Mouse (Mus musculus) hindbrain, embryonic 11.5 days (tissue): ENCODE measurements around the gene Emc7. TPM values are rescaled to one million over a fixed set of nuclear protein-coding genes. Genes with fewer than 3 reads are reported as not detected.
A peak's percentile ranks its signal among the peaks of the same experiment; 100 is the strongest.

Source experiments
- ATAC-seq: fragments of 200-750 bp; cut with Nextera tagmentation; 2 replicates; pipeline ENCODE4 v1.8.0; 2017; ENCODE audit warnings: mild to moderate bottlenecking, moderate TSS enrichment, moderate library complexity; ENCODE audit not compliant: low FRiP score
- DNase-seq: peaks from one replicate; pipeline ENCODE4 v3.0.0-alpha.2; 2015; ENCODE audit warnings: low spot score
- H3K27ac ChIP-seq: fragments of 300-500 bp; sonication (generic); 2 replicates; pipeline ENCODE4 v1.5.1; 2014; ENCODE audit warnings: mild to moderate bottlenecking, low read depth, low read length
- H3K27me3 ChIP-seq: fragments of 300-500 bp; sonication (generic); 2 replicates; pipeline ENCODE4 v1.6.1; 2014; ENCODE audit warnings: mild to moderate bottlenecking, low read length, moderate library complexity, mixed read lengths; ENCODE audit not compliant: control insufficient read depth, insufficient read depth
- H3K36me3 ChIP-seq: fragments of 300-500 bp; sonication (generic); 2 replicates; pipeline ENCODE4 v1.6.1; 2014; ENCODE audit warnings: mild to moderate bottlenecking, low read length, moderate library complexity, mixed read lengths; ENCODE audit not compliant: control insufficient read depth, insufficient read depth
- H3K4me1 ChIP-seq: fragments of 300-500 bp; sonication (generic); replicated peaks from 2 replicates; pipeline ENCODE4 v1.6.1; 2014; ENCODE audit warnings: low read length, mixed read lengths; ENCODE audit not compliant: control insufficient read depth, insufficient read depth
- H3K4me2 ChIP-seq: fragments of 300-500 bp; sonication (generic); replicated peaks from 2 replicates; pipeline ENCODE4 v1.6.1; 2014; ENCODE audit warnings: mild to moderate bottlenecking, low read depth, low read length
- H3K4me3 ChIP-seq: fragments of 300-500 bp; sonication (generic); 2 replicates; pipeline ENCODE4 v1.5.1; 2014; ENCODE audit warnings: low read depth, low read length
- H3K9ac ChIP-seq: fragments of 300-500 bp; sonication (generic); 2 replicates; pipeline ENCODE4 v1.6.1; 2014; ENCODE audit warnings: low read depth, low read length
- H3K9me3 ChIP-seq: fragments of 300-500 bp; sonication (generic); 2 replicates; pipeline ENCODE4 v1.6.1; 2016; ENCODE audit warnings: low read length; ENCODE audit not compliant: control insufficient read depth
- WGBS: fragments of 180-500 bp; shearing (Covaris S2); extraction: QIAGEN DNeasy Blood & Tissue Kit; methylation state at CpG from one replicate; pipeline ENCODE4 v1.1.7; 2014; 5-methylcytosine and 5-hydroxymethylcytosine counted together
- polyA plus RNA-seq: library from polyadenylated mRNA; unstranded; fragments of >200 nt; fragmentation: Nextera tagmentation; extraction: Ambion mirVana; gene quantifications from 2 replicates; pipeline ENCODE4 v1.2.1, GENCODE M21; 2014

Emc7 gene
- polyA plus RNA-seq, 1 experiment from 2014 or later: 13.0 TPM

DNA sequence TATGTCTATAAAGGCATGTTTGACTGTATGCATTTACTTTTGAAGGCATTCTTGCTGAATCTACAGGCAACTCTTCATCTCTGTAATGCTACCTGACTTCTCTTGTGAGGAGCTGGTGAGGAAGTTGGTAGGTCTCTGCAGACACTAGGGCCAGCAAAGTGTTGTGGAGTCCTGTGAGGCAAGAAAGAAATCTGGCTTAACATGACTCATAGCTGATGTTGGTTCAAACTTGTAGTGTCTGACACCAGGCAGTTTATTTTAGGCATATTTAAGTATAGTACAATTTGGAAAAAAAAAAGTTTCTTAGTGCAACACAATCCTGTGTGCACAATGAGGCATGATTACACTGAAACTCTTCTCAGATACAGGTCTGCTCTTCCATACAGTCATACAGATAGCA, 14.7 kb downstream of the Emc7 start:
- ATAC-seq (no peak), DNase-seq (no peak)
- no peak overlapping the region for H3K9ac ChIP-seq
- H3K4me3 ChIP-seq: no peak overlapping the region
- H3K27ac ChIP-seq: no peak overlapping the region
- H3K27me3 ChIP-seq: no peaks in the 10 kb centered on the region
- peaks cover 3% of the 10 kb centered on the region; the same call in 1 of the 2 replicates for H3K36me3 ChIP-seq
- H3K4me2 ChIP-seq: no peak overlapping the region
- no peaks in the 10 kb centered on the region for H3K4me1 ChIP-seq
- H3K9me3 ChIP-seq: no peaks in the 10 kb centered on the region

DNA sequence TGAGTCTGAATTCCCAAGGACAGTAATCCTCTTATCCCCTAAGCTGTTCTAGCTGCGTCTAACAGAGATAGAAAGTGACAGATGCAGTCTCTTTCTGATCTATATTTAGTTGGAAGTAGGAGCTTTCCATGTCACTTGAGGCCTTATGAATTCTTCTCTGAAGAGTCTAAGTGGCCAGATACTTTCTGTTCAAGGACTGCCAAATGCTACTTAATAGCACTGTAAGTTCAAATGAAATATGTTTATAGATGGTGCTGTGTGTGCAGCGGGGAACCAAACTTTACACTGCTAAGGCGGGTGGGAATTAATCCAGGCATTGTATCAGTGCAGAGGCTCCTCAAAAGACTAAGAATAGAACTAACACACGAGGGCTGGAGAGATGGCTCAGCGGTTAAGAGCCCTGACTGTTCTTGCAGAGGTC, 16.2 kb downstream of the Emc7 start:
- no peaks in the 10 kb centered on the region for H3K27me3 ChIP-seq
- no peak overlapping the region for H3K27ac ChIP-seq
- ATAC-seq: no peak
- H3K9ac ChIP-seq: no peak overlapping the region
- H3K4me3 ChIP-seq: no peak overlapping the region
- 80% methylated on average over 5 of the region's 5 CpGs for WGBS
- DNase-seq: no peak
- no peaks in the 10 kb centered on the region for H3K9me3 ChIP-seq
- no peaks in the 10 kb centered on the region for H3K4me1 ChIP-seq
- H3K36me3 ChIP-seq: peaks cover 3% of the 10 kb centered on the region; the same call in 1 of the 2 replicates
- no peak overlapping the region for H3K4me2 ChIP-seq

DNA sequence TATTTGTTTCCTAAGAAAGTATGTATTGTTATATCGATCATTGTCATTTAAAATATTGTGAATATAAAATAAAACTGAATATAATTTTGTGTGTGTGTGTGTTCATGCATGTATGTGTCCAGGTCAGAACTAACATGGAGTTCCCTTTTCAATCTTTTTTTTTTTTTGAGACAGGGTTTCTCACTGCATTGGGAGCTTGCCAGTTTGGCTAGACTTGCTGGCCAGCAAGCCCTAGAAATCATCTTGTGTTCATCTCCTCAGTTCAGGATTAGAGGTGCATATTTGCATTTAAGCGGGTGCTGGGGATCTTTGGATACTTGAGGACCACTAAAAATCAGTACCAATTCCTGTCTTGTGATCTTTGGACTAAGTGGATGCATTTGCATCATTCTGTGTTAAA, 17.3 kb downstream of the Emc7 start:
- 91% methylated on average over 2 of the region's 2 CpGs for WGBS
- H3K36me3 ChIP-seq: peaks cover under 1% of the 10 kb centered on the region; the same call in 1 of the 2 replicates
- H3K27ac ChIP-seq: no peak overlapping the region
- no peaks in the 10 kb centered on the region for H3K4me1 ChIP-seq
- no peak overlapping the region for H3K4me2 ChIP-seq
- H3K27me3 ChIP-seq: no peaks in the 10 kb centered on the region
- H3K9me3 ChIP-seq: no peaks in the 10 kb centered on the region
- H3K9ac ChIP-seq: no peak overlapping the region
- no peak overlapping the region for H3K4me3 ChIP-seq
- ATAC-seq: no peak
- DNase-seq: no peak

DNA sequence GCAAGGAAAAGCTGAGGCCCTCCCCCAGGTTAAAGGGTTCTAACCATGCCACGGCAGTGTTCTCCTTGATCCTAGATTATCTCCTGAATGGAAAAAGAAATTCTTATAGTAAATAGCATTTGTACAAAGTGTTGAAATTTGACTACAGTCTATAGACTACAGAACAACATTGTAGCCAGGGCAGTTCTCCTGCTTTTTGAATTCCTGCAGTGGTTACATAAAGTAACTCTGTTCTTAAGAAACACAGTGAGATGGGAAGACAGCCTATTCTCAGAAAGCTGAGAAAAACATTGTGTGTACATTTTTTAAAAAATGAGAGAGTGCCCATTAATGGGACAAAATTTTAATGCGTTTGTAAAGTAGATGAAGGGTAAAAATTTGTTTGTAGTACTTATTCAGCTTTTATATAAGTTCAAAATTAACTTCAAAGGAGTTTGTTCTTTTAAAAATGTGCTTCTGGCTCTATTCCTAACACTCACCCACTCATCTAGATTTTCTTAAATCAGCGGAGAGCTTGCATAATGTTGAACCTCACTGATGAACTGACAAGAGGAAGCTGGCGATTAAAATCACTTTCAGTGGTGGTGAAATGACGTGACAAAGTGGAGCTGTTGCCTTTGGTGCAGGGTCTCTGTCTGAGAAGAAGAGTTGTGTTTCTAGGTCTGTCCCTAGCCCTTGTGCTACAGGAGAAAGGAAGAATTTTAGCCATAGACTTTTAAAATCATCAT, 20.4 kb downstream of the Emc7 start:
- Histone ChIP-seq H3K4me1 (no peaks in the 10 kb centered on the region), H3K9ac (no peak overlapping the region), H3K27ac (no peak overlapping the region), H3K4me3 (no peak overlapping the region), H3K4me2 (no peak overlapping the region), H3K27me3 (no peaks in the 10 kb centered on the region), H3K9me3 (no peaks in the 10 kb centered on the region), H3K36me3 (no peaks in the 10 kb centered on the region)
- WGBS: 85% methylated on average over 5 of the region's 5 CpGs
- ATAC-seq (no peak), DNase-seq (no peak)

DNA sequence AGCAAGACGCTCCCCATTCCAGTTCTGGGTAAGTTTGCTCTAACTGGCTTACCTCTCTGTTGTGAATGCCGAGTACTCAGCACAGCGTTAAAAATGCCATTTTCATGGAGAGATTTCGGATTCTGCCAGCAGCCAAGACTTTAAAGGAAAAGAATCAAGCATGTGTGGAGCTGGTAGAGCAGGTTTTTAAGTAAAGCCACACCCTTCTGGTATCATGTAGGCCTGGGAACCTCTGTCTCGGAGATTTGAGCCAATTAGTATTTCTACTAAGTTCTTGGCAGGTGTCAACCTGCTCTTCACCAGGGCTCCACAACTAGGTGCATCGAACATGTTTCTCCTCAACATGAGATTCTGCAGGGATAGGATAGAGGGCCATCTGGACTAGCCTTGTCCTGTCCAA, 21.8 kb downstream of the Emc7 start:
- Histone ChIP-seq H3K27me3 (no peaks in the 10 kb centered on the region), H3K9me3 (no peaks in the 10 kb centered on the region), H3K4me2 (no peak overlapping the region), H3K27ac (no peak overlapping the region), H3K36me3 (no peaks in the 10 kb centered on the region), H3K4me3 (no peak overlapping the region), H3K9ac (no peak overlapping the region), H3K4me1 (no peaks in the 10 kb centered on the region)
- ATAC-seq (no peak), DNase-seq (no peak)
- WGBS: 86% methylated on average over 6 of the region's 6 CpGs

DNA sequence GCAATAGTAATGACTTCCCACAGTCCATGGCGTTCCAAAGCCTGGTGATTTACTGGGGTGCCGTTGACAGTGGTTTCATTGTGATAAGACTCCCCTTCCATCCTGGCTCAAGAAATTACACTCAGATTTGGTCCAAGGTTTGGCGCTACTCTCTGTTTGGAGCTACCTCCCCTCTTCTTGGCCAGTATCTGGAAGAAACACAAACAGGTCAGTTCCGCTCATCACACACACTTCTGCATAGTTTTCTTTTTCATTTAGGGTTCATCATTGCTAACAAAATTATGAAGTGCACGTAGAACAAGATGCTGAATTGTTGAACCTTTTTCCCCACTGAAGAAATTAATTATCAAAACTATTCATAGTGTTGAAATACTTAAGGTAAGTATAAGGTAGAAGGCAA, 25.9 kb downstream of the Emc7 start, which contains the start of gene Chrm5:
Chrm5 (minus strand) TSS at position 101 of the 400 bp plus-strand sequence.
- Histone ChIP-seq H3K27me3 (no peaks in the 10 kb centered on the region), H3K4me1 (no peaks in the 10 kb centered on the region), H3K9ac (no peak within 1 kb of the TSS), H3K4me2 (no peak within 1 kb of the TSS), H3K4me3 (no peak within 1 kb of the TSS), H3K9me3 (no peaks in the 10 kb centered on the region), H3K27ac (no peak within 1 kb of the TSS), H3K36me3 (no peaks in the 10 kb centered on the region)
- WGBS: 91% methylated on average over 5 of the region's 5 CpGs
- ATAC-seq: no peak
- no peak for DNase-seq

DNA sequence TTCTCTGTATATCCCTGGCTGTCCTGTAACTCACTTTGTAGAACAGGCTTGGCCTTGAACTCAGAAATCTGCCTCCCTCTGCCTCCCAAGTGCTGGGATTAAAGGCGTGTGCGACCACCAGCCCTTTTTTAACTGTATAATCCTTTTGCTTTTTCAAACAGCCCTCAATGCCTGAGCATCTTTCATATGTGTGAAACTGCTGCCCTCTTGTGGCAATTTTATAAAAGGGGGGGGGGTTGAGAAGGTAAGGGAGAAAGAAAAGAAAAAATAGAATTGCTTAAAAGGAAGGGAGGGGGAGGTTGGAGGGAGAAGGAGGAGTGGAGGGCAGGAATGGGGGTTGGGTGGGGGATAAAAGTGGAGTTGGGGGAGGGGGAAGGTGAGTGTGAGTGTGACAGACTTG, 26.8 kb downstream of the Emc7 start:
- Histone ChIP-seq H3K4me3 (no peak overlapping the region), H3K9me3 (no peaks in the 10 kb centered on the region), H3K9ac (no peak overlapping the region), H3K4me1 (no peaks in the 10 kb centered on the region), H3K27ac (no peak overlapping the region), H3K4me2 (no peak overlapping the region), H3K27me3 (no peaks in the 10 kb centered on the region), H3K36me3 (no peaks in the 10 kb centered on the region)
- ATAC-seq (peak; percentile 61; the same call in 1 of the 2 replicates), DNase-seq (peak; percentile 69)
- WGBS: 3% methylated on average over 2 of the region's 2 CpGs

DNA sequence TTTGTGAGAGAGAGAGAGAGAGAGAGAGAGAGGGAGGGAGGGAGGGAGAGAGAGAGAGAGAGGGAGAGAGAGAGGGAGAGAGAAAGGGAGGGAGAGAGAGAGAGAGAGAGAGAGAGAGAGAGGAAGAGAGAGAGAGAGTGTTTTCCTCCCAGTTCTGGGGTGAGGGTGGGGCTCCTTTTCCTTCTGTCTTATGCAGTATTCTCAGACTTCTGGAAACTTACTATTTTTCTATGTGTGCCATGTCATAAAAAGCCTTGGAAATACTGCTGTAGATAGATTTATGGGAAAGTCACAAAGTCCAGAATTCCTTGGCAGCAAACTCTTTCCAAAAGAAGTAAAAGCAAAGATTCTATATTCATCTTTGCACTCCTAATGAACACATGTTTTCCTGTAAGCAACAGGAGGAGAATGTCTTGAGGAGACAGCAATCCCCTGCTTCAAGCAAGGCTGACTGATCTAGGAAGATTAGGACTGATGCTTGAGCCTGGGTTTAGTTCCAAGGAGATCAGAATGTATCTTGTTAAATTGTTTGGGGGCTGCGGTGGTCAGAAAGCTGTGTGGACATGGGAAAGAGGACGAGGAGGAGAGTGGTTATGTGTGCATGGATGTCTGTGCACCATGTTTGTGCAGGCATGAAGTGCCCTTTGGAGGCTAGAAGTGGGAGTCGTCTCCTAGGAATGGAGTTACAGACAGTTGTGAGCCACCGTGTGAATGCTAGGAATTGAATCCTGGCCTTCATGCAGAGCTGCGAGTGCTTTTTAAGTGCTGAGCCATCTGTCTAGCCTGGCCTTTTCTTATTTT, 27.9 kb downstream of the Emc7 start:
- H3K4me2 ChIP-seq: no peak overlapping the region
- H3K36me3 ChIP-seq: no peaks in the 10 kb centered on the region
- no peaks in the 10 kb centered on the region for H3K4me1 ChIP-seq
- 80% methylated on average over 5 of the region's 5 CpGs for WGBS
- DNase-seq (no peak), ATAC-seq (no peak)
- no peaks in the 10 kb centered on the region for H3K27me3 ChIP-seq
- no peak overlapping the region for H3K9ac ChIP-seq
- no peak overlapping the region for H3K27ac ChIP-seq
- no peak overlapping the region for H3K4me3 ChIP-seq
- no peaks in the 10 kb centered on the region for H3K9me3 ChIP-seq

DNA sequence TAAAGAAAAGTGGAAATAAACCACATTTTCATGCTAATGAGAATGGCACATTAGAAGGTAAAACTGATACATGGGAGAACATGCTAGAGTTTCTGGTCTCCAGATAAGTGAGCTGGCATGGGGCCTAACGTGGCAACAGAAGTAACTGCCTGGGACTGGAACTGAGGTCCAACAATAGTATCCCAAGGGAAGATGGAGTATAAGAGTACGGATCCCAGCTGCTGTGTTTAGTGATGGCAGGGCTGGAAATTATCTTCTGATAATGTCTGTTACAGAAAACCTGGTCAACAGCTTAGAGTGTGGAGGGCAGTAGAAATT, 28.5 kb downstream of the Emc7 start:
- H3K27ac ChIP-seq: no peak overlapping the region
- H3K4me3 ChIP-seq: no peak overlapping the region
- H3K9me3 ChIP-seq: no peaks in the 10 kb centered on the region
- no peak for ATAC-seq
- no peaks in the 10 kb centered on the region for H3K4me1 ChIP-seq
- H3K36me3 ChIP-seq: no peaks in the 10 kb centered on the region
- WGBS: 80% methylated on average over 2 of the region's 2 CpGs
- H3K27me3 ChIP-seq: no peaks in the 10 kb centered on the region
- DNase-seq: no peak
- H3K9ac ChIP-seq: no peak overlapping the region
- H3K4me2 ChIP-seq: no peak overlapping the region
